Comparison of ENCODE assay signal across 7 mouse cellular contexts in genomic region chr9:61376650-61377049, GRCm38 (mm10). TPM values are rescaled to one million over a fixed set of nuclear protein-coding genes. Genes with fewer than 3 reads are reported as not detected.
DNase-seq lines count a peak whose midpoint lies in the region; ATAC-seq and TF ChIP-seq lines count a peak whose summit lies in the region.

No protein-coding gene starts in this region.

- peaks cover 49% of the 10 kb centered on the region for H3K79me2 ChIP-seq in MEL (ENCODE audit: control insufficient read depth, insufficient read depth, low read length, poor library complexity)

- no peak for TF ChIP-seq CTCF in MEL (IDR thresholded peaks at IDR 0.05 in 2 of 3, conservative IDR thresholded peaks at IDR 0.05 in 1 of 3; ENCODE audit: control insufficient read depth in 1 of 3, insufficient read depth in 1 of 3, low read depth in 2 of 3, low read length in 3 of 3, poor library complexity in 1 of 3, severe bottlenecking in 1 of 3)

- H3K36me3 ChIP-seq in MEL (ENCODE audit: control insufficient read depth in 1 of 2, insufficient read depth in 2 of 2, low read length in 2 of 2) = peaks cover 8 to 52% of the 10 kb centered on the region in 2 experiments
- H3K36me3 ChIP-seq in hindbrain, embryonic 13.5 days = peaks cover 15% of the 10 kb centered on the region
- H3K36me3 ChIP-seq in midbrain, embryonic 10.5 days = peaks cover 68% of the 10 kb centered on the region

- no peak for ATAC-seq in hindbrain, embryonic 13.5 days (ENCODE audit: low FRiP score)

- DNase-seq in 3T3-L1 (ENCODE audit: low read depth, low spot score) (peak; percentile 41), MEL (ENCODE audit: low read depth, low spot score) (no peak)
- no peak for DNase-seq in midbrain, embryonic 10.5 days (ENCODE audit: low spot score)
- DNase-seq in ovary, postnatal 14 days (ENCODE audit: low spot score) = no peak
- DNase-seq in right cerebral cortex, adult 2 months (ENCODE audit: low spot score in 2 of 2) = no peak
- no peak for DNase-seq in urinary bladder, adult 18-20 months (ENCODE audit: low spot score in 2 of 2)

- peaks cover 25 to 41% of the 10 kb centered on the region in 2 experiments for H3K4me1 ChIP-seq in MEL (ENCODE audit: control insufficient read depth in 1 of 2, insufficient read depth in 2 of 2, low read length in 2 of 2)
- H3K4me1 ChIP-seq in hindbrain, embryonic 13.5 days (replicated peaks) = peaks cover 80% of the 10 kb centered on the region
- peaks cover 80% of the 10 kb centered on the region for H3K4me1 ChIP-seq in midbrain, embryonic 10.5 days

- peak overlapping the region; percentile 2; the same call in 1 of the 2 replicates for H3K9ac ChIP-seq in MEL (ENCODE audit: control insufficient read depth, low read depth, low read length, poor library complexity, severe bottlenecking)
- peak overlapping the region; percentile 72 for H3K9ac ChIP-seq in hindbrain, embryonic 13.5 days

- H3K4me2 ChIP-seq in hindbrain, embryonic 13.5 days = peak overlapping the region; percentile 96

- H3K27ac ChIP-seq in MEL (ENCODE audit: control insufficient read depth, low read depth, low read length) = no peak overlapping the region; the same call in 1 of the 2 replicates
- peak overlapping the region; percentile 84; the same call in 1 of the 2 replicates for H3K27ac ChIP-seq in hindbrain, embryonic 13.5 days
- peak overlapping the region; percentile 87; the same call in 1 of the 2 replicates for H3K27ac ChIP-seq in midbrain, embryonic 10.5 days (replicated peaks)

- TF ChIP-seq RAD21 in MEL (IDR thresholded peaks at IDR 0.05; ENCODE audit: low read depth, low read length) = no peak

- TF ChIP-seq POLR2A in MEL (IDR thresholded peaks at IDR 0.05; ENCODE audit: control insufficient read depth in 1 of 2, insufficient read depth in 1 of 2, low read depth in 1 of 2, low read length in 2 of 2, poor library complexity in 1 of 2) = no peak

- H3K4me3 ChIP-seq in MEL (ENCODE audit: control insufficient read depth in 1 of 2, insufficient read depth in 1 of 2, low read depth in 2 of 2, low read length in 2 of 2) = no peak overlapping the region
- H3K4me3 ChIP-seq in hindbrain, embryonic 13.5 days = peak overlapping the region; percentile 90
- H3K4me3 ChIP-seq in midbrain, embryonic 10.5 days = peak overlapping the region; percentile 98

- no peaks in the 10 kb centered on the region for H3K9me3 ChIP-seq in MEL (replicated peaks; ENCODE audit: insufficient read depth, low read length)
- no peaks in the 10 kb centered on the region for H3K9me3 ChIP-seq in hindbrain, embryonic 13.5 days
- no peaks in the 10 kb centered on the region for H3K9me3 ChIP-seq in midbrain, embryonic 10.5 days (replicated peaks)

- no peak for TF ChIP-seq EP300 in MEL (IDR thresholded peaks at IDR 0.05; ENCODE audit: low read depth in 1 of 2, low read length in 2 of 2)

- no peaks in the 10 kb centered on the region for H3K27me3 ChIP-seq in MEL (ENCODE audit: control insufficient read depth in 1 of 2, insufficient read depth in 2 of 2, low read length in 2 of 2)
- no peaks in the 10 kb centered on the region for H3K27me3 ChIP-seq in hindbrain, embryonic 13.5 days
- peaks cover 12% of the 10 kb centered on the region; the same call in 1 of the 2 replicates for H3K27me3 ChIP-seq in midbrain, embryonic 10.5 days (ENCODE audit: low read depth, poor library complexity, severe bottlenecking)

- WGBS in hindbrain, embryonic 13.5 days = 32% methylated on average over 3 of the region's 3 CpGs
- 59% methylated on average over 3 of the region's 3 CpGs for WGBS in midbrain, embryonic 10.5 days

TF ChIP-seq in MEL, 35 proteins besides CTCF, POLR2A, EP300 and RAD21:
- TF ChIP-seq JUND (IDR thresholded peaks at IDR 0.05; ENCODE audit: low read depth, low read length) (no peak), KAT2A (conservative IDR thresholded peaks at IDR 0.05; ENCODE audit: low read depth, low read length) (no peak), GABPA (IDR thresholded peaks at IDR 0.05; ENCODE audit: low read depth, low read length) (no peak), MAZ (IDR thresholded peaks at IDR 0.05; ENCODE audit: low read depth, low read length) (no peak), MAX (IDR thresholded peaks at IDR 0.05; ENCODE audit: low read length) (no peak), SMC3 (IDR thresholded peaks at IDR 0.05; ENCODE audit: low read depth, low read length) (no peak), GATA1 (IDR thresholded peaks at IDR 0.05; ENCODE audit: low read depth, low read length) (no peak), ELF1 (IDR thresholded peaks at IDR 0.05; ENCODE audit: low read depth, low read length) (no peak), USF1 (IDR thresholded peaks at IDR 0.05; ENCODE audit: low read depth, low read length) (no peak), POLR2AphosphoS2 (IDR thresholded peaks at IDR 0.05; ENCODE audit: low read length) (no peak), BHLHE40 (IDR thresholded peaks at IDR 0.05; ENCODE audit: borderline replicate concordance, low read depth, low read length) (no peak), HCFC1 (IDR thresholded peaks at IDR 0.05; ENCODE audit: low read depth, low read length) (no peak), USF2 (IDR thresholded peaks at IDR 0.05; ENCODE audit: borderline replicate concordance in 1 of 2, insufficient read depth in 1 of 2, low read depth in 1 of 2, low read length in 2 of 2) (no peak), MEF2A (IDR thresholded peaks at IDR 0.05; ENCODE audit: extremely low read depth, insufficient replicate concordance, low read depth, low read length, poor library complexity, severe bottlenecking) (no peak), CHD1 (IDR thresholded peaks at IDR 0.05; ENCODE audit: low read depth, low read length) (no peak), MAFK (IDR thresholded peaks at IDR 0.05; ENCODE audit: borderline replicate concordance, low read depth, low read length) (no peak), E2F4 (IDR thresholded peaks at IDR 0.05; ENCODE audit: borderline replicate concordance, low read depth, low read length) (no peak), POLR2AphosphoS5 (IDR thresholded peaks at IDR 0.05; ENCODE audit: borderline replicate concordance, low read depth, low read length) (no peak), NRF1 (IDR thresholded peaks at IDR 0.05; ENCODE audit: insufficient read depth, low read depth, low read length, poor library complexity, severe bottlenecking) (no peak), MYC (IDR thresholded peaks at IDR 0.05; ENCODE audit: low read depth, low read length) (no peak)

RNA-seq across cellular contexts. Expression of gene Tle3, which starts 4.5 kb away (rescaled TPM):
- 20.3 and 28.4 TPM in 2 replicates for total RNA-seq in MEL (2012; rRNA removed)
- polyA plus RNA-seq in MEL (2012; ENCODE audit: insufficient read depth in 1 of 2, insufficient read length in 2 of 2, low read depth in 1 of 2, low replicate concordance in 2 of 2, missing spikeins in 1 of 2) = 10 to 100 TPM in 1 of 2 experiments, not detected in 1; 26.8 TPM
- polyA plus RNA-seq in hindbrain, embryonic 13.5 days (2015; fragmentation: Nextera tagmentation; extraction: Ambion mirVana) = 31.0 and 32.3 TPM in 2 replicates
- polyA plus RNA-seq in midbrain, embryonic 10.5 days (2016; fragmentation: Nextera tagmentation; extraction: Ambion mirVana) = 48.7 and 55.8 TPM in 2 replicates

Comparison
In these comparisons a context has a peak if more than half of its experiments do, and no peak if none do; other contexts are left out.
1. H3K4me3 ChIP-seq: peak in hindbrain, embryonic 13.5 days (single experiment) and midbrain, embryonic 10.5 days (single experiment); none in MEL (0 of 2).